Mouse (Mus musculus) neural tube, embryonic 13.5 days (tissue): ENCODE measurements around the gene Samd7. TPM values are rescaled to one million over a fixed set of nuclear protein-coding genes. Genes with fewer than 3 reads are reported as not detected.
"Not testable (repeated sequence)": the region's sequence is repeated elsewhere in the genome, so short reads cannot be mapped to it uniquely, and the experiment has no call there.

ENCODE experiments used
- ATAC-seq: fragments of 200-750 bp; cut with Nextera tagmentation; 2 replicates; pipeline ENCODE4 v1.8.0; 2017; ENCODE audit warnings: low read depth, mild to moderate bottlenecking, moderate TSS enrichment, moderate library complexity
- H3K27ac ChIP-seq: fragments of 300-500 bp; sonication (generic); replicated peaks from 2 replicates; pipeline ENCODE4 v1.5.1; 2015; ENCODE audit warnings: moderate library complexity, mild to moderate bottlenecking, inconsistent platforms
- H3K27me3 ChIP-seq: fragments of 300-500 bp; sonication (generic); 2 replicates; pipeline ENCODE4 v1.6.1; 2015; ENCODE audit warnings: mild to moderate bottlenecking, inconsistent platforms
- H3K36me3 ChIP-seq: fragments of 300-500 bp; sonication (generic); 2 replicates; pipeline ENCODE4 v1.6.1; 2015; ENCODE audit warnings: mild to moderate bottlenecking, inconsistent platforms
- H3K4me1 ChIP-seq: fragments of 300-500 bp; sonication (generic); replicated peaks from 2 replicates; pipeline ENCODE4 v1.6.1; 2015; ENCODE audit warnings: inconsistent platforms
- H3K4me2 ChIP-seq: fragments of 300-500 bp; sonication (generic); 2 replicates; pipeline ENCODE4 v1.6.1; 2015; ENCODE audit warnings: inconsistent platforms, mild to moderate bottlenecking, moderate library complexity
- H3K4me3 ChIP-seq: fragments of 300-500 bp; sonication (generic); 2 replicates; pipeline ENCODE4 v1.5.1; 2015; ENCODE audit warnings: mild to moderate bottlenecking, inconsistent platforms
- H3K9ac ChIP-seq: fragments of 300-500 bp; sonication (generic); 2 replicates; pipeline ENCODE4 v1.6.1; 2015; ENCODE audit warnings: moderate library complexity, mild to moderate bottlenecking, inconsistent platforms
- H3K9me3 ChIP-seq: fragments of 300-500 bp; sonication (generic); 2 replicates; pipeline ENCODE4 v1.6.1; 2016; ENCODE audit warnings: inconsistent platforms
- WGBS: fragments of 180-500 bp; shearing (Covaris S2); methylation state at CpG from one replicate; pipeline ENCODE4 v1.1.7; 2015; 5-methylcytosine and 5-hydroxymethylcytosine counted together
- polyA plus RNA-seq: library from polyadenylated mRNA; unstranded; fragments of >200 nt; fragmentation: Nextera tagmentation; extraction: Ambion mirVana; gene quantifications from 2 replicates; pipeline ENCODE4 v1.2.1, GENCODE M21; 2015

The Samd7 gene
- polyA plus RNA-seq = not detected in 2 replicates

- Histone ChIP-seq H3K27ac (no peak within 1 kb of the TSS), H3K36me3 (no peaks in the 10 kb centered on the region), H3K9ac (no peak within 1 kb of the TSS), H3K4me2 (no peak within 1 kb of the TSS), H3K9me3 (no peaks in the 10 kb centered on the region), H3K27me3 (no peaks in the 10 kb centered on the region), H3K4me3 (no peak within 1 kb of the TSS), H3K4me1 (no peaks in the 10 kb centered on the region)
- ATAC-seq = no peak
- WGBS = 85% methylated on average over 7 of the region's 7 CpGs
These were observed at the start of gene Samd7 for GRCm38 (mm10) chr3:30746006-30746405. Samd7 (plus strand) TSS chr3:30746293.

DNA sequence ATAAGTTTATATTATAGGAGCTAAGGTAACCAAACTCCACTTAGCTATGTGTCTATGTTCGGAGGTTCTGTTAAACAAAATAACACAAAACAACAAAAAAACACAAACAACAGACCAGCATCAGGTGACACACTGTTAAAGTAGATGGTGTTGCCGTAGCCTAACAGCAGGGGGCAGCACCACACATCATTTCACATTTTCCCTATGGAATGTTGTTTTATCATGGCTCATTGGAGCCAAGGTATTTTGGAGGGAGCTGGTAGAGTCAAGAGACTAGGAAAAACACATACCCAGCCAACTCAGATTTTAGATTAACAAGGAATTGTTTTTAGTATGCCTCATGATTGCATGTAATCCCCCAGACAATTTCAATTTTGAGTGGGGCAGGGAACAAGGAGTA is 49.7 kb upstream of the Samd7 start:
- Histone ChIP-seq H3K27ac (no peak overlapping the region), H3K9ac (no peak overlapping the region), H3K4me1 (no peaks in the 10 kb centered on the region), H3K36me3 (no peaks in the 10 kb centered on the region), H3K4me2 (no peak overlapping the region), H3K4me3 (no peak overlapping the region), H3K9me3 (no peaks in the 10 kb centered on the region), H3K27me3 (no peaks in the 10 kb centered on the region)
- WGBS = 19% methylated on average over 2 of the region's 2 CpGs
- ATAC-seq = no peak

DNA sequence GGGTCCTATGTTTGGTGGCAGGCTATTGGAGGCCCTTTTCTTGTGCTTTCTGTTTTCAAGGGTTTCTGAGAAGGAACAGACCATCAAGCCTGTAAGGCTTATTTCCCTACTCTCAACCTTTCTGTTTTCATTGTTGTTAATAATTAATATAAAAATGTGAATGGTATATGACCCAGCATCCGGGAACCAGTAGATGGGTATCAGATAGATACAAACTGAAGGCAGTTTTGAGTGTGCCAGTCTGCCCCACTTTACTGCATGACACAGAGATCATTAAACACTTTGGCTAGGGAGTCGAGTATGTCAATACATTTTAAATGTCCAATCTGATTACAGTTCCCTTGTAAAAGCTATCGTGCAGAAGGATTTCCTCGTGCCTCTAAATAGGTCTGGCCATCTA is 48.2 kb upstream of the Samd7 start:
- no peak overlapping the region for H3K27ac ChIP-seq
- ATAC-seq = no peak
- no peak overlapping the region for H3K9ac ChIP-seq
- H3K9me3 ChIP-seq = no peaks in the 10 kb centered on the region
- 45% methylated on average over 4 of the region's 4 CpGs for WGBS
- no peak overlapping the region for H3K4me2 ChIP-seq
- no peak overlapping the region for H3K4me3 ChIP-seq
- no peaks in the 10 kb centered on the region for H3K4me1 ChIP-seq
- H3K36me3 ChIP-seq = no peaks in the 10 kb centered on the region
- no peaks in the 10 kb centered on the region for H3K27me3 ChIP-seq

GRCm38 (mm10) chr3:30699711-30700505 is 46.2 kb upstream of the Samd7 start, which contains the start of gene Lrrc31:
Lrrc31 (minus strand) TSS chr3:30699843.
- not testable (repeated sequence) for H3K27me3 ChIP-seq, H3K9me3 ChIP-seq, H3K4me1 ChIP-seq, H3K36me3 ChIP-seq, H3K9ac ChIP-seq, H3K27ac ChIP-seq, H3K4me2 ChIP-seq, ATAC-seq, H3K4me3 ChIP-seq
- 87% methylated on average over 6 of the region's 6 CpGs for WGBS

- H3K27me3 ChIP-seq = no peaks in the 10 kb centered on the region
- no peak overlapping the region for H3K4me3 ChIP-seq
- H3K36me3 ChIP-seq = no peaks in the 10 kb centered on the region
- H3K9ac ChIP-seq = no peak overlapping the region
- H3K4me1 ChIP-seq = no peaks in the 10 kb centered on the region
- no peak for ATAC-seq
- no peak overlapping the region for H3K27ac ChIP-seq
- H3K9me3 ChIP-seq = no peaks in the 10 kb centered on the region
- H3K4me2 ChIP-seq = no peak overlapping the region
- WGBS = 91% methylated on average over 3 of the region's 3 CpGs
These were observed 40.1 kb upstream of the Samd7 start for GRCm38 (mm10) chr3:30705977-30706376.

DNA sequence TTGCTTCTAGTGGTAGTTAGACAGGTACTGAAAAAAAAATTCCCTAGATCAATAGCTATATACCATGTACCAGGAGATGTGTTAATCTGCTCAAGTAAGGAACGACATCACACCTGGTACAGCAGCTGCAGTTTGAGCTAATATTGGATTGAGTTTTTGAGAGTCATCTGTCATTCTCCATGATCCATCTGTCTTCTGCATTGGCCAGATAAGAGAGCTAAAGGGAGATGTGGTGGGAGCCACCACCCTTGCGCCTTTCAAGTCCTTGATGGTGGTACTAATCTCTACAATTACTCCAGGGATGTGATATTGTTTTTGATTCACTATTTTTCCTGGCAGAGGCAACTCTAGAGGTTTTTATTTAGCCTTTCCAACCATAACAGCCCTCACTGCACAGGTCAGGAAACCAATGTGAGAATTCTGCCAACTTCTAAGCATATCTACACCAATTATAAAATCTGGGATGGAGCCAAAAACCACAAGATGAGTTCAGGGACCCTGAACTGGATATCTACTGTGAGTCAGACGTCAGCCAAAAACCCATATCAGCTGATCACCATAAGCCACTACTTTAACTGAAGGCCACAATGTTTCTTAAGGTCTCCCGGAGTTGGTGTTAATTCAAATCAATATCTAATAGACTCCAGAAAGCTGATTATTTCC is 39.3 kb upstream of the Samd7 start:
- Histone ChIP-seq H3K27me3 (no peaks in the 10 kb centered on the region), H3K9me3 (no peaks in the 10 kb centered on the region), H3K4me3 (no peak overlapping the region), H3K4me1 (no peaks in the 10 kb centered on the region), H3K4me2 (no peak overlapping the region), H3K9ac (no peak overlapping the region), H3K36me3 (no peaks in the 10 kb centered on the region), H3K27ac (no peak overlapping the region)
- whole genome bisulfite sequencing = 81% methylated on average over 4 of the region's 4 CpGs
- ATAC-seq = no peak

GRCm38 (mm10) chr3:30710191-30710590 is 35.9 kb upstream of the Samd7 start:
- Histone ChIP-seq H3K4me3 (no peak overlapping the region), H3K9me3 (no peaks in the 10 kb centered on the region), H3K36me3 (no peaks in the 10 kb centered on the region), H3K27ac (no peak overlapping the region), H3K4me2 (no peak overlapping the region), H3K9ac (no peak overlapping the region), H3K27me3 (no peaks in the 10 kb centered on the region), H3K4me1 (no peaks in the 10 kb centered on the region)
- no peak for ATAC-seq
- WGBS = 84% methylated on average over 6 of the region's 6 CpGs

DNA sequence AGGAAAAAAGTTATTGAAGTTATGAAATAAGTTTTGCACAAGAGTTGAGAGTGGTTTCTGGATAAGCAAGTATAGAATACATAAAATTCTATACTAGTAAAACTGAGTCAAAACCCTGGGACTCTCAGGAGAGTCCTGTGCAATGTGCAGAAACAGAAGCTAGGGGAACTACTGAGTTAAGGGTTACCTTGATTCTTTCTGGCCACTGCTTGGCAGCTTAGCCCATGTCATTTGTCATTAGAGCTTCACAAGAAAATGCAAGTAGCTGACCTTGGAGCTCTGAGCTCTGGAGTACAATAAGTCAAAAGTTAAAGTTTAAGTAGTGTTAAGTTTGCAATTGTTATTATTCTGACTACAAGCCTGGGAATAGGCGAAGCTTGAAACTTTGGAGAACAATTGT is 32.8 kb upstream of the Samd7 start:
- H3K4me1 ChIP-seq = no peaks in the 10 kb centered on the region
- no peak overlapping the region for H3K4me2 ChIP-seq
- no peaks in the 10 kb centered on the region for H3K27me3 ChIP-seq
- no peak overlapping the region for H3K9ac ChIP-seq
- no peak overlapping the region for H3K4me3 ChIP-seq
- no peak for ATAC-seq
- H3K9me3 ChIP-seq = no peaks in the 10 kb centered on the region
- no peaks in the 10 kb centered on the region for H3K36me3 ChIP-seq
- WGBS = 95% methylated on average over 1 of the region's 1 CpGs
- no peak overlapping the region for H3K27ac ChIP-seq

GRCm38 (mm10) chr3:30718649-30719048 is 27.4 kb upstream of the Samd7 start:
- H3K4me1 ChIP-seq = peaks cover 5% of the 10 kb centered on the region
- no peak overlapping the region for H3K4me3 ChIP-seq
- H3K27ac ChIP-seq = no peak overlapping the region
- no peaks in the 10 kb centered on the region for H3K36me3 ChIP-seq
- no peak overlapping the region for H3K4me2 ChIP-seq
- no peak for ATAC-seq
- H3K9me3 ChIP-seq = no peaks in the 10 kb centered on the region
- no peaks in the 10 kb centered on the region for H3K27me3 ChIP-seq
- H3K9ac ChIP-seq = no peak overlapping the region
- 89% methylated on average over 3 of the region's 3 CpGs for WGBS

DNA sequence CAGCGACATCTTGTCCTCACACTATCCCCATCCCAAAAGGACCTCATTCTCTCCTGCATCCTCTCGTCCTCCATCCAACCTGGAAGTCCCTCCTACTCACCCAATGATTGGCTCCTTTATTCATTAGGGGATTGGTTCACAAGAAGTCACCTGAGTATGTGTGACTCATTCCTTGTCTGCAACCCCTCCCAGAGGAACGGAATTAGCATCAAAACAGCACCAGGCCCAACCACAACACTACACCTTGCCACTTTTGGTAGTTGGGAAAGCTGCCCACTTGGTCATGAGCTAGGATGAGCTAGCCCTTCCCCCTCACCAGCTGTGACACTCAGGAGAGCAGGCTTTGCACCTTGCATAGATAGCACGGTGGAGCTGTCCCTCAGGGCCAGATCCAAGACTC is 24.1 kb upstream of the Samd7 start:
- Histone ChIP-seq H3K36me3 (no peaks in the 10 kb centered on the region), H3K27ac (no peak overlapping the region), H3K4me1 (peaks cover 5% of the 10 kb centered on the region), H3K4me3 (no peak overlapping the region), H3K4me2 (no peak overlapping the region), H3K9me3 (no peaks in the 10 kb centered on the region), H3K9ac (no peak overlapping the region), H3K27me3 (no peaks in the 10 kb centered on the region)
- no peak for ATAC-seq
- WGBS = 84% methylated on average over 4 of the region's 4 CpGs

- Histone ChIP-seq H3K9ac (no peak overlapping the region), H3K36me3 (no peaks in the 10 kb centered on the region), H3K4me2 (no peak overlapping the region), H3K9me3 (no peaks in the 10 kb centered on the region), H3K27me3 (no peaks in the 10 kb centered on the region), H3K4me1 (peaks cover 5% of the 10 kb centered on the region), H3K4me3 (no peak overlapping the region), H3K27ac (no peak overlapping the region)
- 88% methylated on average over 2 of the region's 2 CpGs for WGBS
- ATAC-seq = no peak
These were observed 23.6 kb upstream of the Samd7 start for GRCm38 (mm10) chr3:30722461-30722860.

- WGBS = 20% methylated on average over 5 of the region's 5 CpGs
- H3K36me3 ChIP-seq = no peaks in the 10 kb centered on the region
- ATAC-seq = no peak
- H3K4me1 ChIP-seq = peaks cover 5% of the 10 kb centered on the region
- no peak overlapping the region for H3K27ac ChIP-seq
- H3K27me3 ChIP-seq = no peaks in the 10 kb centered on the region
- no peak overlapping the region for H3K4me3 ChIP-seq
- no peak overlapping the region for H3K4me2 ChIP-seq
- H3K9ac ChIP-seq = no peak overlapping the region
- H3K9me3 ChIP-seq = no peaks in the 10 kb centered on the region
These were observed 22.9 kb upstream of the Samd7 start for GRCm38 (mm10) chr3:30723179-30723578.
